Mouse (Mus musculus) neural tube, embryonic 11.5 days (tissue): Measurements from ENCODE around the gene Slu7. TPM values are rescaled to one million over a fixed set of nuclear protein-coding genes. Genes with fewer than 3 reads are reported as not detected.

ENCODE experiments used
- ATAC-seq: fragments of 200-750 bp; cut with Nextera tagmentation; 2 replicates; pipeline ENCODE4 v1.8.0; 2017; ENCODE audit warnings: moderate number of reproducible peaks, mild to moderate bottlenecking, moderate TSS enrichment, moderate library complexity; ENCODE audit not compliant: insufficient read depth, low FRiP score, low TSS enrichment
- DNase-seq: peaks from one replicate; pipeline ENCODE4 v3.0.0-alpha.2; 2015; ENCODE audit warnings: low spot score
- H3K27ac ChIP-seq: fragments of 300-500 bp; sonication (generic); 2 replicates; pipeline ENCODE4 v1.5.1; 2014; ENCODE audit warnings: low read depth, mild to moderate bottlenecking, low read length
- H3K27me3 ChIP-seq: fragments of 300-500 bp; sonication (generic); 2 replicates; pipeline ENCODE4 v1.6.1; 2014; ENCODE audit warnings: mild to moderate bottlenecking, low read length, mixed read lengths; ENCODE audit not compliant: control insufficient read depth, insufficient read depth
- H3K36me3 ChIP-seq: fragments of 300-500 bp; sonication (generic); 2 replicates; pipeline ENCODE4 v1.6.1; 2014; ENCODE audit warnings: mild to moderate bottlenecking, low read length, moderate library complexity, mixed read lengths; ENCODE audit not compliant: control insufficient read depth, insufficient read depth
- H3K4me1 ChIP-seq: fragments of 300-500 bp; sonication (generic); 2 replicates; pipeline ENCODE4 v1.6.1; 2014; ENCODE audit warnings: low read length, mixed read lengths; ENCODE audit not compliant: control insufficient read depth, insufficient read depth
- H3K4me2 ChIP-seq: fragments of 300-500 bp; sonication (generic); 2 replicates; pipeline ENCODE4 v1.6.1; 2014; ENCODE audit warnings: low read depth, mild to moderate bottlenecking, moderate library complexity
- H3K4me3 ChIP-seq: fragments of 300-500 bp; sonication (generic); 2 replicates; pipeline ENCODE4 v1.5.1; 2014; ENCODE audit warnings: low read depth, low read length
- H3K9ac ChIP-seq: fragments of 300-500 bp; sonication (generic); 2 replicates; pipeline ENCODE4 v1.6.1; 2014; ENCODE audit warnings: mild to moderate bottlenecking, low read length
- H3K9me3 ChIP-seq: fragments of 300-500 bp; sonication (generic); 2 replicates; pipeline ENCODE4 v1.6.1; 2016; ENCODE audit warnings: low read length; ENCODE audit not compliant: control insufficient read depth
- WGBS: fragments of 180-500 bp; shearing (Covaris S2); extraction: QIAGEN DNeasy Blood & Tissue Kit; methylation state at CpG from one replicate; pipeline ENCODE4 v1.1.7; 2014; 5-methylcytosine and 5-hydroxymethylcytosine counted together
- polyA plus RNA-seq: library from polyadenylated mRNA; unstranded; fragments of >200 nt; fragmentation: Nextera tagmentation; extraction: Ambion mirVana; gene quantifications from 2 replicates; pipeline ENCODE4 v1.2.1, GENCODE M21; 2014

Gene Slu7
- polyA plus RNA-seq, 1 experiment from 2014 or later, result 65.3 TPM

- 94% methylated on average over 10 of the region's 10 CpGs for WGBS
- Histone ChIP-seq H3K4me2 (no peak overlapping the region), H3K27ac (no peak overlapping the region), H3K27me3 (no peaks in the 10 kb centered on the region), H3K4me1 (no peaks in the 10 kb centered on the region), H3K4me3 (no peak overlapping the region), H3K9me3 (no peaks in the 10 kb centered on the region), H3K36me3 (peaks cover 25% of the 10 kb centered on the region), H3K9ac (no peak overlapping the region)
- no peak for ATAC-seq
- DNase-seq, result no peak
These were observed 7.6 kb downstream of the Slu7 start for GRCm38 (mm10) chr11:43441121-43441520.

- Histone ChIP-seq H3K27ac (no peak overlapping the region), H3K4me1 (no peaks in the 10 kb centered on the region), H3K36me3 (peaks cover 28% of the 10 kb centered on the region), H3K4me2 (no peak overlapping the region), H3K4me3 (no peak overlapping the region), H3K9ac (no peak overlapping the region), H3K27me3 (no peaks in the 10 kb centered on the region), H3K9me3 (no peaks in the 10 kb centered on the region)
- WGBS, result 94% methylated on average over 13 of the region's 13 CpGs
- no peak for ATAC-seq
- DNase-seq, result no peak
These were observed 9.6 kb downstream of the Slu7 start for GRCm38 (mm10) chr11:43443183-43443582.

- Histone ChIP-seq H3K4me3 (no peak overlapping the region), H3K4me2 (no peak overlapping the region)
These were observed 16.4 kb downstream of the Slu7 start for GRCm38 (mm10) chr11:43449916-43450315.

GRCm38 (mm10) chr11:43451322-43451721 lies 17.8 kb downstream of the Slu7 start:
- no peak for DNase-seq
- Histone ChIP-seq H3K27ac (no peak overlapping the region), H3K4me1 (no peaks in the 10 kb centered on the region), H3K9me3 (no peaks in the 10 kb centered on the region), H3K9ac (no peak overlapping the region), H3K4me3 (no peak overlapping the region), H3K27me3 (no peaks in the 10 kb centered on the region), H3K36me3 (peaks cover 4% of the 10 kb centered on the region), H3K4me2 (no peak overlapping the region)
- WGBS, result 76% methylated on average over 4 of the region's 4 CpGs
- ATAC-seq, result no peak

More at GRCm38 (mm10) chr11:43449916-43450315, 16.4 kb downstream of the Slu7 start:
- H3K36me3 ChIP-seq, result peaks cover 11% of the 10 kb centered on the region
- DNase-seq (no peak), ATAC-seq (no peak)
- WGBS, result 92% methylated on average over 2 of the region's 2 CpGs
- H3K4me1 ChIP-seq, result no peaks in the 10 kb centered on the region
- no peak overlapping the region for H3K27ac ChIP-seq
- no peaks in the 10 kb centered on the region for H3K9me3 ChIP-seq
- no peaks in the 10 kb centered on the region for H3K27me3 ChIP-seq
- no peak overlapping the region for H3K9ac ChIP-seq

GRCm38 (mm10) chr11:43452266-43452665 lies 18.7 kb downstream of the Slu7 start:
- no peaks in the 10 kb centered on the region for H3K9me3 ChIP-seq
- H3K4me3 ChIP-seq, result no peak overlapping the region
- H3K27ac ChIP-seq, result no peak overlapping the region
- no peaks in the 10 kb centered on the region for H3K4me1 ChIP-seq
- H3K4me2 ChIP-seq, result no peak overlapping the region
- H3K9ac ChIP-seq, result no peak overlapping the region
- DNase-seq (no peak), ATAC-seq (no peak)
- H3K36me3 ChIP-seq, result no peaks in the 10 kb centered on the region; the same call in 1 of the 2 replicates
- no peaks in the 10 kb centered on the region for H3K27me3 ChIP-seq
- 73% methylated on average over 2 of the region's 2 CpGs for WGBS

- Histone ChIP-seq H3K4me1 (no peaks in the 10 kb centered on the region), H3K4me3 (no peak overlapping the region), H3K4me2 (no peak overlapping the region), H3K9ac (no peak overlapping the region), H3K27ac (no peak overlapping the region), H3K36me3 (no peaks in the 10 kb centered on the region), H3K27me3 (no peaks in the 10 kb centered on the region), H3K9me3 (no peaks in the 10 kb centered on the region)
- ATAC-seq, result no peak
- WGBS, result 93% methylated on average over 25 of the region's 25 CpGs
- DNase-seq, result no peak
These were observed 29.7 kb downstream of the Slu7 start for GRCm38 (mm10) chr11:43463204-43463603.

GRCm38 (mm10) chr11:43470118-43470517 lies 36.6 kb downstream of the Slu7 start:
- H3K4me1 ChIP-seq, result peaks cover 4% of the 10 kb centered on the region
- H3K36me3 ChIP-seq, result no peaks in the 10 kb centered on the region
- 71% methylated on average over 5 of the region's 5 CpGs for WGBS
- no peak for DNase-seq
- H3K27ac ChIP-seq, result no peak overlapping the region
- H3K4me3 ChIP-seq, result no peak overlapping the region
- no peaks in the 10 kb centered on the region for H3K9me3 ChIP-seq
- H3K27me3 ChIP-seq, result no peaks in the 10 kb centered on the region
- no peak overlapping the region for H3K9ac ChIP-seq
- ATAC-seq, result no peak
- H3K4me2 ChIP-seq, result no peak overlapping the region

GRCm38 (mm10) chr11:43470881-43471820 lies 37.6 kb downstream of the Slu7 start:
- Histone ChIP-seq H3K9me3 (no peaks in the 10 kb centered on the region), H3K9ac (no peak overlapping the region), H3K4me2 (no peak overlapping the region), H3K27ac (no peak overlapping the region), H3K27me3 (no peaks in the 10 kb centered on the region), H3K4me1 (peaks cover 4% of the 10 kb centered on the region), H3K4me3 (no peak overlapping the region), H3K36me3 (no peaks in the 10 kb centered on the region)
- DNase-seq (no peak), ATAC-seq (no peak)
- 74% methylated on average over 6 of the region's 6 CpGs for WGBS

- H3K9ac ChIP-seq, result no peak overlapping the region
- no peaks in the 10 kb centered on the region for H3K9me3 ChIP-seq
- peaks cover 4% of the 10 kb centered on the region for H3K4me1 ChIP-seq
- H3K4me3 ChIP-seq, result no peak overlapping the region
- no peak overlapping the region for H3K27ac ChIP-seq
- ATAC-seq, result no peak
- DNase-seq, result no peak
- no peak overlapping the region for H3K4me2 ChIP-seq
- no peaks in the 10 kb centered on the region for H3K27me3 ChIP-seq
- WGBS, result 53% methylated on average over 1 of the region's 1 CpGs
- H3K36me3 ChIP-seq, result no peaks in the 10 kb centered on the region
These were observed 39.6 kb downstream of the Slu7 start for GRCm38 (mm10) chr11:43473115-43473514.
